Mouse (Mus musculus) R1 (cell line): ENCODE results near the gene Gm29554.
"Not testable (repeated sequence)": the region's sequence is repeated elsewhere in the genome, so short reads cannot be mapped to it uniquely, and the experiment has no call there.

ENCODE experiments used
- DNase-seq: peaks from one replicate; pipeline ENCODE4 v3.0.0-alpha.2; 2018; ENCODE audit warnings: low read depth, low spot score

Gene Gm29554

GRCm38 (mm10) chrY:12273632-12274031, at the start of gene Gm29554:
Gene Gm29554, plus strand, starts transcription at chrY:12273932.
- DNase-seq, result not testable (repeated sequence)
